Mouse (Mus musculus) cerebellum, postnatal 10 days (tissue): Measurements from ENCODE around the gene Nrk.

ENCODE experiments used
- DNase-seq, 2 experiments: peaks; one replicate each; pipeline ENCODE4 v3.0.0; 2021; ENCODE audit warnings: mixed read lengths in 2 of 2

Nrk gene

DNA sequence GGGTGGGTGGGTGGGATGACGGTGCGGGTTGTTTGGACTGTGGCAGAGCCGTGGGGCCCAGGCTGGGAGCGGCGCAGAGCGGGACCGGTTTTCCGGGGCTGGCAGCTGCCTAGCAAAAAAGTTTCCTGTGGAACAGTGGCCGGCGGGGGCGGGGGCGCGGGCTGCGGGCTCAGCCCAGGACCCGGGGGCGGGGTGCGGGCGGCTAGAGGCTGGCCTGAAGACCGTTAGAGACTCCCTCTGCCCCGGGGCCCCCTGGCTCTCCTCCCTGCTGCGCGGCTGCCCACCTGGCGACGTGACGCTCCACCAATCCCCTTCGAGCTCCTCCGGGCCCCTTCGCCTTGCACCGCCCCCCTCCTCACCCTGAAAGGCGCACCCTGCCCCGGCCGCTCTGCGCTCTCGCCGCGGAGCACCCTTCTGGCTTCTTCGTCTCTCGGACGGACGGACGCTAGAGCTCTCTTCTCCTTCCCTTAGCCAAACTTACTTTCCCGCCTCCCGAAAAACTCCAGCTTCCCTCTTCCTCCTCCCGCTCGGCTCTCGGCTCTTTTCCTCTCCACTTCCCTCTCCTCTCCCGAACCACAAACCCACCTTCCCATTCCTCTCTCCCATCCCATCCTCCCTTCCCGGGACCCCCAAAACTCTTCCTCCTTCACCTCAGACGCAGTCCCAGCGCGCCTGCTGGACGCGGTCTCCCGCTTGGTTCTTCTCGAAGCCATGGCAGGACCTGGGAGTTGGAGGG, at the start of gene Nrk:
Nrk (plus strand) TSS at position 390 of the 736 bp plus-strand sequence.
- peak; percentile 7 to 23 for DNase-seq

DNA sequence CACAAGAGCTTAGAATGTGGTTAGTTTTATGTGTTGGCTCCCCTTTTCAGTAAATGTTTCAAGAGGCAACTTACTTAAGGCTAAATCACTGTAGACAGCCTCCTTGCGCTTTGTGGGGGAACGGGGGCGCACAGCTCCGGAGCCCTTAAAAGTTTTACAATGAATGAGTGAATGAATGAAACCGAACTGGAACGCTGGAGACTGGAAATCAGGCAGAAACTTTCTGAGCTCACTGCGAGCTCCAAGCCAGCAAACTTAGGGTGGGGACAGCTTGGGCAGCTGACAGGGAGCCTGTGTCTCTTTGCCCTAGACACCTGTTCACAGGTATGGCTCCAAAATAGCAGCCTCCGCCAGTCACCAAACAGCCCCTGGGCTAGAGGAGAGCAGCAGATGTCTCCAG, 864 bp upstream of the Nrk start:
- no peak for DNase-seq

DNA sequence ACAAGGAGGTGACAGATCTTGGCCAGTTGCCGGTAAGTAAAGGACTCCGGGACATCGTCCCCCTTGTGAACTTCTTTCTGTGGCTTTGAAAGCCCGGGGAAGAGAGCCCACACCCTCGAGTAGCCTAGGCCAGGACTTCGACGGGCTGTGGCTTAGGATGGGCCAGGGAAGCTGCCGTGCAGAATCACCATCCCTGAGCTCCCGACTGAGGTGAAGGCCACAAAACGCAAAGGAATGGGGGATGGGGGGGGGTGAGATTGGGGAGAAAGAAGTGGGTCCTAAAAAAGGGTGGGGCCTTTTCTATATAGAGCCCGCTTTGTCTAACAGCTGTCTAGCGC, 516 bp downstream of the Nrk start:
- no peak for DNase-seq

DNA sequence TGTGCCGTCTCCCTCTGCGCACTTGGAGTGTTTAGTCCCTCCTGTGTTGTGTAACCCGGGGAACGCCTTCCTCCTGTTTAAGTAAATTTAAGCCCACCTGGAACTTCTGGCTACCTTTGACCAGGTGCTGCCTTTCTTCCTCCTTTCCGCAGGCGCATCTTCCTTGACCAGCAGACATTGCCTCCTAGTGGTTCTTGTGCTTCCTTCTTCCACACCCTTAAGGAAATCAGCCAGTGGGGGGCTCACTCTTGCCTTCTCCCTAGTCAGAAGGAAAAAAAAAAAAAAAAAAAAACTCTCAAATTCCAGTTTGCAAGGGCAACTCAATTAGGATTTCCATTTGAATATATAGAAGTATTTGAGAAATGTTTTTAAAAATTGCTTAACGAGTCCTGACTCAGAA, 4.8 kb downstream of the Nrk start:
- DNase-seq, result peak in 1 of 2 experiments; percentile 8

DNA sequence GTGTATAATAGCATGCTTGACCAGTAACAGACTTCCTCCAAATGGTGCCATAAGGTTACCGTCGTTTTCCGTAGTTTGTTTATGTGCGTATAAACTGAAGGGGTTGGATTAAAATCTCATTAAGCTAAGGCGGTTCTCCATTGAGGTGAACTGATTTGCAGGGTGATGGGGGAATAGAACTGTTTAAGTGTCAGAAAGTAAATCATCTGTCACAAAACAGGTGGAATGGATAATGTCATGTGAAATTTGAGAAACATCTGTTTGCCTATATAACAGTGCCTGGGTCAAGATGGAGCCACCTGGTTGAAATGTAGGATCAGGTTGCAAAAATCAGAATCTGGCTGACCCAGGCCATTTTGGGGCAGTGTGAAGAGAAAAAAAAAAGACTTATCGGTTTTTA, 29.7 kb downstream of the Nrk start:
- DNase-seq, result no peak

DNA sequence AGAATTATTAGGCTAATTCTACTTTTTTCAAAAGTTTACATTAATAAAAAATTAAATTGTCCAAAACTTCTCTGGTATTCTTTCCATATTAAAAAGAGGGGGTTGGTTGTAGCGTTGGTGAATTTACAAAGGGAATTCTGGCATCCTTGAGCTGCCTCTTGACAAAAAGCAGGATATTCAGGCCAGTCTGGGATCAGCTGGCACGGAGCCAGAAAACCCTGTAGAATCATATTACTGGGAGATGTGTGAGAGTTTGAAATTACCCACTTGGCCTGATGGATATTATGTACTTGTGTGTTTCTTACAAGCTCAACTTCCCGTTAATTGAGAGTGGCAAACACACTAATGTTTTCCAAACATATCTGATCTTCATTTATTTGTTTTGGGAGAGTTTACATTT, 46.5 kb downstream of the Nrk start:
- peak; percentile 53 to 62 for DNase-seq

DNA sequence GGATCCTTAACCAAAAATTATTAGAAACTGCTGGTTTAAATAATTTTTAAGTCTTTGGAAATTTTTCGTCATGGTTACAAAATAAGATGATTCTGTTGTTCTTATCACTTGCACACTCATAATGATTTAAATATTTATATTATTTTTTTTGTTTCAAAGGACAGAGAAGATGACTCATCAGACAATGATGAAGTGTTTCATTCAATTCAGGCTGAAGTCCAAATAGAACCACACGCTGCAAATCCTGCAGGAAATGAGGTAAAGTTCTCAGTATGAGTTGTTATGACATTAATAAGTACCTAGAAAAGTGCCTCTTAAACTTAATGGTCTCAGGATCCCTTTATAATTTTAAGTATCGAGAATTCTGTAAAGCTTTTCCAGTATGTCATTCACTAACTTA, 64.3 kb downstream of the Nrk start:
- DNase-seq, result no peak

DNA sequence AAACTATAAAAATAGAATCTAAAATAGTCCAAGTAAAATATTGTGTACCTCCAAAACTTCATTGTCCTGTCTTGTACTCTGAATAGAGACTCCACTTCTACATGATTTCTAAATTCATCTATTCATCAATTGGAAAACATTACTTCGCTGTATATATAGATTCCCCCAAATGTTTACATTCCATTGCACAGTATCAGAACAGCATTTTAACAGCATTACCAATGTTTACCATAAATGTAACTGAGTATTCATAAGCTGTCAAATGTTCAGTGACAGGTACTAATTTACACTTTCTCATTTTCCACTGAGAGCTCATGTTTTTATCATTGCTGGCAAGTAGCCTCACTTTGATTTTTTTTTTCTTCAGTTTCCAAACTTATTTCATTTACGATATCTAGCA, 65.0 kb downstream of the Nrk start:
- DNase-seq, result no peak

DNA sequence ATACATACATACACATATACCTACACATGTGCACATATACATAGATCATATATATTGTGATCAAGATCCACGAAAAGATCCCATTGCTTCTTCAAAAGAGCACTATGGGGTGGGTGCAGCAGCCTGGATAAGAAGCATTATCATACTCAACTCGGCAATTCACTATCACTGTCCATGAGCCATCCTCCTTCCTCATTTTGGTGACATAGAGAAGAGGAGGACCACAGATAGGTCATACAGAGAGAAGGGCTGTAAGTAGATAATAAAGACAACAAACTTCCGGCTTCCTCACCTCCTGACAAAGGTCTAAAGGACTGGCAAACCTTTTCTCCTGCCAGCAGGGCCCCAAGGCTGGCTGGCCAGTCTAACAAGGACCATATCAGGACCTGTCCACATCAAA, 100.3 kb downstream of the Nrk start:
- no peak for DNase-seq

DNA sequence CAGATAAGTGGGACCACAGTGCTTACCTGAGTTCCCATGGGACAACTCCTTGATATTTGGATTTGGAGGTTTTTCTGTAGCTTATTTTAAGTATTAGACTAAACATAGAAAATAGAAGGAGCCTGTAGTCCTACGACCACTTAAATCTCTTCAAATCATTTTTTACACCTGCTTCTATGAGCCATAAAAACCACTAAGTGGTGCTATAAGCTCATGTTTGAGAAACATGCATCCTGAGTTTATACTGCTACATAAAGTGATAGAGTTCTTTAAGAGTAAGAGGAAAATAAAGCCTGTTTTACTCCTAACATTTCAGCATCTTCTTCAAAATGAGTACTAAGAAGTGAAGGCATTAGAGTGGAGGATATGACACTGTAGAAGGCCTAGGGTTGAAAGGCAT, 102.3 kb downstream of the Nrk start:
- no peak for DNase-seq

DNA sequence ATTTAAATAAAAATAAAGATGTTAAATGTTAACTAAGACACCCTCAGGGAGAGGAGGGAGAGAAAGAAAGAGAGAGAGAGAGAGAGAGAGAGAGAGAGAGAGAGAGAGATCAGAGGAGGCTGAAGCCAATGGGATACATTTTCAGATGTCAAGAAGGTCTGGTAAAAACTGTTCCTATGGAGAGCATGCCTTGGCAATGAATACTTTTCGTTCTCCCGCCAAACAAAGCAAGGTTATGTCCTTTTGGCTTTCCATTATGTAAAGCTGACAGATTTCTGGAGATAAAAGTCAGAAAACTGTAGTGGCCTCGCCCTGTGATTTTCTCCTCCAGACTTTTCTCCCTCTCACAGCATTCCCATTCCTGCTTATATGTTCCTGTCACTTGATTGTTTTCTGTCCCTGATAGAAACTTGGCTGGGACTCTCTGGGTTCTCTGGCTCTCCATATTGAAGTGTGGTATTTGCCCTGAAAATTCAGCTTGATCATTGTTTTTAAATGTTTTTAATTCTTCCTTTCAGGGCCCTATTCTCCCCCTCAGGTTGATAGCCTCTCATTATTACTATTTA, 112.4 kb downstream of the Nrk start:
- no peak for DNase-seq

DNA sequence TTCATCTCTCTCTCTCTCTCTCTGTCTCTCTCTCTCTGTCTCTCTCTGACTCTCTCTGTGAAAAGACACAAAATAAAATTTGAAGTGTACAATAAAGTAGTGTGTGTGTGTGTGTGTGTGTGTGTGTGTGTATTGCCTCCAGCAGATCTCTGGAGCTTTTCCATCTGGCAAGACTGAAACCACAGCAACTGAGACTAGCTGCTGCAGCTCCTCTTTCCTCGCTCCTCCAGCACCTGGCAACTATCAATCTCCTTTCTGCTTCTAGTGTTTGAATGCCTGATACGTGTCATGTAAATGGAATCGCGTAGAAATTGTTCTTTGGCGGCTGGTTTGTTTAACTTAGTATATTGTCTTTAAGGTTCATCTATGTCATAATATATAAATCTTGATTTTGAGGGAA, 113.1 kb downstream of the Nrk start:
- peak; percentile 44 to 52 for DNase-seq

DNA sequence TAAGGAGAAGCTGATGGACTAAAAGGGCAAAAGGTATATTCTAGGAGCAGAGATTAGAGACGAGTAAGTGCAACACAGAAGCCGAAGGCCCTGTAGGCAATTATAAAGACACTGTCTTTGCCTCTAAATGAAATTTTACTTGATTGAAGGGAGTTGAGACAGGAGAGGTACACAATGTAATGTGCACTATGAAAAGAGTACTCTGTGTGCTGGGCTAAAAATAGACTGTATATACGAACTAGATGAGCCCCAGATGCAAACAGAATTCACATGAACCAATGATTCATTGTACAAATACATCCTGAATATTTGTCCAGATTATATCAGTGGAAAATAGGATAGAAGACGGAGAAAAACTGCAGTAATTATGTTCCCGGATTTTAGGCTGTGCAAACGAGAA, 113.7 kb downstream of the Nrk start:
- no peak for DNase-seq

DNA sequence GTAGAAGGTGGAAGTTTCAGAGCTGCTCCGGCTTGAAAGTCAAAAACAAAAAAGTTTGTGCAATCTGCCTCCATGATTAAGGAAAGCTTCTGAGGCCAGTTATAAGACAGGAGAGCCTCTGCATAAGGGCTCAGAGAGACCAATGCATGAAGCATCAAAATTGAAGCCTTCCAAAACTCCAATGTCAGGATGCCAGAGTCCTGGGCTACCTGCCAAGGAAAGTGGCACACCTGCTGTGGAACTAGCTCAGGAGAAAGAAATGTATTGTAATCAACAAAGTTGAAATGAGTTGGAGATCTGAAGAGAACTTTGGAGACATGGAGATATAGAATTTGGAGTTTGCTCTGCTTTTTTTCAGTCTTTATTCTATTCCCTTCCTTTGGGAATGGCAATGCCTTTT, 123.4 kb downstream of the Nrk start:
- DNase-seq, result peak; percentile 4 to 50

DNA sequence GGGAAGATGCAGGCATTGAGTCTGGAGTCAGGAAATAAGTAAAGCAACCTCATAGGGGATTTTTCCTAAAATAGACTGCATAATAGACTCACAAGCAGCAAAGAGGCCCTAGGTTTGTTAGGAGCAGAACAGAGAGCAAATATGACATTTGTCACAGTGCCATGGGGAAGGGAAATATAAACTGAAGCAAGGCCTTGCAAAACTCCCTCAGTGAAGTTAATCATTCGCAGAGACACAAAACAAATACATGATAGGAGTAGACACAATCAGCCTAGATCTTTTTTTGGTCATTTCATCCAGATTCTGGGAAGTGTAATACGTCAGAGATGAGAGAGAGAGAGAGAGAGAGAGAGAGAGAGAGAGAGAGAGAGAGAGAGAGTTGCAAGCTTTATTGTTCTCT, 125.1 kb downstream of the Nrk start:
- no peak for DNase-seq

DNA sequence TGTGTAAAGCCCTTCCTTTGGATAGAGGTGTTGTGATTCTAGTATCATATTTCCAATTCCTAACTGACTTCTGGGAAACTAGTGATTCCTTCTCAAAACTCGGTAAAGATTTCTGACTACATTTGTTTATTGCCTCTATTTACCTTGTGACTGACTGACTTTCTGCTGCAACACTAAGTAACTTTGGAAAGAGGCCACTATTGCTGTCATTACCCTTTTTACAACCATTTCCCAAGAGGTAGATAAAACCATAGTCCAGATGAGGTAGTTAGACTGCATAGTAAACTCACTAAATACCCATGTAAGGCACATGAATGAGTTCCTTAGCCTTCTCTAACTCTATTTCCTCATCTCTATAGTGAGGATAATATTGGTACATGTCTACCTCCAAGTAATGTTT, 126.9 kb downstream of the Nrk start:
- no peak for DNase-seq

DNA sequence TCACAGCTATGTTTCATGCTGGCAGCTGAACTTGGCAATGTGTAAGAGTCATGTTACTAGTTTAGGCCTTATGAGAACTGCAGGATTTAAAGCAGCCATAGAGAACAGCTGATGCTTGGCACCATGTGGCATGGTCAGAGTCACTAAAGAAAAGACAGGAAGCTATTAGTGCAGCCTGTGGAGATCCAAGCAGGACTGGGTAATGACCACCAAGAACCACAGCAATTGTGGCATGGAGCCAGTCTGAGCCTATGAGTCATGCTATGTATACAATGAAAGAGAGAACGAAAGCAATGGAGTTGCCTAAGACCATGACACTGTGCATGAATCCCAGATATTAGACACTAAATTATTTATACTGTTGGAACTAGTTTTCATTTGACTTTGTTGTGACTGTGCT, 137.7 kb downstream of the Nrk start:
- peak; percentile 10 to 42 for DNase-seq

DNA sequence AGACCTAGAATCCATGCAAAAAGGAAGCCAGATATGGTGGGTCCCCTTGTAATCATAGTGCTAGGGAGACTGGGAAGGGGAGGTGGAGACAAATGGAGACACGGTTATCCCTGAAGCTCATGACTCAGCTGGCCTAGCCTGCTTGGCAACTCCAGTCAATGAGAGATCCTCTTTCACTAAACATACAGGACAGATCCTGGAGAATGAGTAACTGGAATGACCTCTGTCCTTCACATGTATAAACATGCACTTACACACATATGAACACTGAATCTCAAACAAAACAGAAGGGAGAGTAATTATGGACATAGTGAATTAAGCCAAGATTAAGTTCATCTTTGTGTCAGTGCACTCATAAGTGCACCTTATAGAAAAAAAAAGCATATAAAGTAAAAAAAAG, 138.9 kb downstream of the Nrk start:
- DNase-seq, result no peak
